Mouse (Mus musculus): ENCODE measurements around the gene Lhx5. TPM values are rescaled to one million over a fixed set of nuclear protein-coding genes. Genes with fewer than 3 reads are reported as not detected.

The Lhx5 gene
- total RNA-seq, 1 experiment from 2014 or later: not detected

- ATAC-seq (replicated peaks; ENCODE audit: insufficient number of reproducible peaks, low FRiP score, low TSS enrichment, poor library complexity, severe bottlenecking): no peak
Observed at GRCm38 (mm10) chr5:120456253-120456652, 24.8 kb downstream of the Lhx5 start.

GRCm38 (mm10) chr5:120456841-120457554 is 25.5 kb downstream of the Lhx5 start:
- ATAC-seq (replicated peaks; ENCODE audit: insufficient number of reproducible peaks, low FRiP score, low TSS enrichment, poor library complexity, severe bottlenecking): no peak

GRCm38 (mm10) chr5:120457628-120458027 is 26.1 kb downstream of the Lhx5 start:
- ATAC-seq (replicated peaks; ENCODE audit: insufficient number of reproducible peaks, low FRiP score, low TSS enrichment, poor library complexity, severe bottlenecking): no peak

- ATAC-seq (replicated peaks; ENCODE audit: insufficient number of reproducible peaks, low FRiP score, low TSS enrichment, poor library complexity, severe bottlenecking): no peak
Observed at GRCm38 (mm10) chr5:120459133-120459532, 27.6 kb downstream of the Lhx5 start.

- no peak for ATAC-seq (replicated peaks; ENCODE audit: insufficient number of reproducible peaks, low FRiP score, low TSS enrichment, poor library complexity, severe bottlenecking)
Observed at GRCm38 (mm10) chr5:120461902-120462301, 30.4 kb downstream of the Lhx5 start.

- ATAC-seq (replicated peaks; ENCODE audit: insufficient number of reproducible peaks, low FRiP score, low TSS enrichment, poor library complexity, severe bottlenecking): no peak
Observed at GRCm38 (mm10) chr5:120464321-120464720, 32.8 kb downstream of the Lhx5 start.

- no peak for ATAC-seq (replicated peaks; ENCODE audit: insufficient number of reproducible peaks, low FRiP score, low TSS enrichment, poor library complexity, severe bottlenecking)
Observed at GRCm38 (mm10) chr5:120465062-120465461, 33.6 kb downstream of the Lhx5 start.

GRCm38 (mm10) chr5:120465860-120466259 is 34.4 kb downstream of the Lhx5 start:
- ATAC-seq (replicated peaks; ENCODE audit: insufficient number of reproducible peaks, low FRiP score, low TSS enrichment, poor library complexity, severe bottlenecking): no peak

- ATAC-seq (replicated peaks; ENCODE audit: insufficient number of reproducible peaks, low FRiP score, low TSS enrichment, poor library complexity, severe bottlenecking): no peak
Observed at GRCm38 (mm10) chr5:120467026-120467425, 35.5 kb downstream of the Lhx5 start.

GRCm38 (mm10) chr5:120468336-120468735 is 36.8 kb downstream of the Lhx5 start:
- ATAC-seq (replicated peaks; ENCODE audit: insufficient number of reproducible peaks, low FRiP score, low TSS enrichment, poor library complexity, severe bottlenecking): no peak

- ATAC-seq (replicated peaks; ENCODE audit: insufficient number of reproducible peaks, low FRiP score, low TSS enrichment, poor library complexity, severe bottlenecking): no peak
Observed at GRCm38 (mm10) chr5:120468830-120469229, 37.3 kb downstream of the Lhx5 start.

GRCm38 (mm10) chr5:120471538-120471937 is 40.0 kb downstream of the Lhx5 start:
- no peak for ATAC-seq (replicated peaks; ENCODE audit: insufficient number of reproducible peaks, low FRiP score, low TSS enrichment, poor library complexity, severe bottlenecking)

GRCm38 (mm10) chr5:120472770-120473169 is 41.3 kb downstream of the Lhx5 start, which contains the start of gene Sdsl:
Sdsl (minus strand) TSS chr5:120472810.
- ATAC-seq (replicated peaks; ENCODE audit: insufficient number of reproducible peaks, low FRiP score, low TSS enrichment, poor library complexity, severe bottlenecking): no peak

GRCm38 (mm10) chr5:120473361-120473760 is 41.9 kb downstream of the Lhx5 start:
- ATAC-seq (replicated peaks; ENCODE audit: insufficient number of reproducible peaks, low FRiP score, low TSS enrichment, poor library complexity, severe bottlenecking): no peak

- ATAC-seq (replicated peaks; ENCODE audit: insufficient number of reproducible peaks, low FRiP score, low TSS enrichment, poor library complexity, severe bottlenecking): no peak
Observed at GRCm38 (mm10) chr5:120475861-120476260, 44.4 kb downstream of the Lhx5 start.

- ATAC-seq (replicated peaks; ENCODE audit: insufficient number of reproducible peaks, low FRiP score, low TSS enrichment, poor library complexity, severe bottlenecking): no peak
Observed at GRCm38 (mm10) chr5:120476296-120476695, 44.8 kb downstream of the Lhx5 start, which contains the start of gene Sds. Sds (plus strand) TSS chr5:120476526.

GRCm38 (mm10) chr5:120477993-120478392 is 46.5 kb downstream of the Lhx5 start:
- ATAC-seq (replicated peaks; ENCODE audit: insufficient number of reproducible peaks, low FRiP score, low TSS enrichment, poor library complexity, severe bottlenecking): no peak

- no peak for ATAC-seq (replicated peaks; ENCODE audit: insufficient number of reproducible peaks, low FRiP score, low TSS enrichment, poor library complexity, severe bottlenecking)
Observed at GRCm38 (mm10) chr5:120479538-120479937, 48.0 kb downstream of the Lhx5 start.

GRCm38 (mm10) chr5:120481205-120481604 is 49.7 kb downstream of the Lhx5 start:
- no peak for ATAC-seq (replicated peaks; ENCODE audit: insufficient number of reproducible peaks, low FRiP score, low TSS enrichment, poor library complexity, severe bottlenecking)

GRCm38 (mm10) chr5:120483399-120483798 is 51.9 kb downstream of the Lhx5 start:
- no peak for ATAC-seq (replicated peaks; ENCODE audit: insufficient number of reproducible peaks, low FRiP score, low TSS enrichment, poor library complexity, severe bottlenecking)

GRCm38 (mm10) chr5:120487844-120488243 is 56.3 kb downstream of the Lhx5 start:
- no peak for ATAC-seq (replicated peaks; ENCODE audit: insufficient number of reproducible peaks, low FRiP score, low TSS enrichment, poor library complexity, severe bottlenecking)
